Mouse (Mus musculus) C2C12 (cell line): ENCODE data around the gene Gm8897.
"Not testable (repeated sequence)": the region's sequence is repeated elsewhere in the genome, so short reads cannot be mapped to it uniquely, and the experiment has no call there.

Experiments used
- CTCF ChIP-seq: IDR thresholded peaks from one replicate; pipeline ENCODE4 v1.5.1; 2011; ENCODE audit not compliant: control insufficient read depth, insufficient read depth, insufficient read length
- USF1 ChIP-seq: IDR thresholded peaks from one replicate; pipeline ENCODE4 v1.6.1; 2011; ENCODE audit warnings: low read depth, mild to moderate bottlenecking, control low read depth, moderate library complexity

DNA sequence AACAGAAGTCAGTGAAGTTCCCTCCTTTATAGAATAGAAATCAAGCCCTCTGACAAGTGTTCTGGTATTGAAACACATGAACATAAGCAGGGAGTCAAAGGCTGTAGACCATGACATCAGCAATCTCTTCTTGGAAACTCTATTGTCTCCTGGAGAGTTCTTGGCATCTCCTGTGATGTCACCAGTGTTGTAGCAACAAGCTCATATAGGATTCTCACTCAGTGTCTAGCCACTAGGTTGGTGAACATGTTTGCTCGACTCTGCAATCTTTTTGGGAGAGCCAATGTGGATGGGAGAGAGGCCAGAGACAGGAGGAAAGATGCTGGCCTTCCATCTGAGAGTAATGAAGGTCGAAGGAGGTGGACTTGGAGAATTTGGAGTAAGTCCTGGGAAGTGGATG lies at the start of gene Gm8897:
- not testable (repeated sequence) for TF ChIP-seq CTCF, USF1
